Mouse (Mus musculus): ENCODE results near the gene Poc1a. TPM values are rescaled to one million over a fixed set of nuclear protein-coding genes. Genes with fewer than 3 reads are reported as not detected.

Poc1a gene
- polyA plus RNA-seq (2012; ENCODE audit: low replicate concordance): 1.5 and 3.1 TPM in 2 replicates

DNA sequence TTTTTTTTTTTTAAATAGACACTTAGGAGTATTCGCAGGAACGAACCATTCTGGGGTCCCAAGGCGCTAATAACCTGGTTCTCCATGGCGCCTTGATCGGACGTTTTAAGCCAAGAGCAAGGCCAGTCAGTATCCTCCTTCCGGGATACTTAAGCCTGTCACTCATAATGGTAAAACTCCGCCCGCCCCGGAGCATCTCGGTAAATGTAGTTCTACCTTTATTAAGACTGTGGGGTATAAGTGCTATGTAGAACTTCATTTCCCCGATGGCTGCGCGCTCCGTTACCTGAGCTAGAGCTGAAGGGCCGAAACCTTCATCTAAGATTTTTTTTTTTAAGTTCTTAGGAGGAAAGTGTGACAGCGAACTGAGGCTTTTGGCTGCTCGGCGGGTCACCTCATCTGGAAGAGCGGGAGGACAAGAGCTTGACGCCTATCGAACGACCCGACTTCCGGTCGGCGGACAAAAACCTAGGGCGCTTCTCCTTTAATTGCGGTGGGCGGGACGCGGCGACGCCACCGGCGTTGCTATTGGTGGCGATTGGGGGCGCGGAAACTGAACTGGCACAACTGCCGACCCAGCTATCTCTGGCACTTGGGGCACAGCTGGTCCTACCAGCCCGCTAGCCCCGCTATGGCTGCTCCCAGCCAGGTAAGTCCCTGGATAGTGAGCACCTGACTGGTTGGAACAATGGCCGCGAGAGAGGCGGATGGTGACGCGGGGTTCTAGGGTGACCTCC lies at the start of gene Poc1a:
Poc1a (plus strand) TSS at position 254 of the 737 bp plus-strand sequence.

DNA sequence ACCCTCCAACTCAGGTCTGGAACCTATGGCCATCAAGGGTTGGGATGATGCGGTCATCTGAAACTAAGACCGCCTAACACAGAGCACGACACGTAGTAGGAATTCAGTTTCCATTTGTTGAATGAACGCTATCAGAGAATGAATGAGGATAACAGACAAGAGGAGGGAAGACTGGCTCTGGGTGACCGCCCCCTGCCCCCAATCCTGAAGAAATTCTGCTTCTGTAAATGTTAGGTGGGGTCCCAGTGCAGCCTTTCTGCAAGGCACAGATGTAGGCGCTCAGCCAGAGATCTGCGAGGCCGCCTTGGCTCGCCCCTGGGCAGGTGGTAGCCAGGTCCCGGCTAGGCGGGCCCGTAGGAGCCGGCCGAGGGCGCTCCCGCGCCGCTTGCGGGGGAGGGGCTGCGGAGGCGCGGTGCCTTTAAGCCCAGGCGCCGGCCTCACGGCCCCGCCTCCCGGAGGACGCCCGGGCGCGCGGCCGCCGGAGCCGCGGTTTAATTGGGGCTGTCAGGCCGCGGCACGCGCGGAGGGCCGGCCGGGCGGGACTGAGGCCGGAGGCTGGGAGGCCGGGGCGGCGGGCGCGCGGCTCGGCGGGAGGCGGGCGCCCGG lies 87.4 kb downstream of the Poc1a start, which contains the start of gene Dusp7:
Dusp7 (plus strand) TSS at position 521 of the 606 bp plus-strand sequence.

Other genes with a start within 250 kb of the Poc1a start
- 12.9 and 15.9 TPM in 2 replicates for gene Col6a4, start 184.3 kb upstream of the Poc1a start, polyA plus RNA-seq (2012; ENCODE audit: low replicate concordance)
- gene Glyctk, start 122.9 kb upstream of the Poc1a start, polyA plus RNA-seq (2012; ENCODE audit: low replicate concordance): 4.0 and 5.8 TPM in 2 replicates
- 12.3 and 20.0 TPM in 2 replicates for gene Wdr82, start 110.1 kb upstream of the Poc1a start, polyA plus RNA-seq (2012; ENCODE audit: low replicate concordance)
- gene Ppm1m, start 81.3 kb upstream of the Poc1a start, polyA plus RNA-seq (2012; ENCODE audit: low replicate concordance): 93.5 and 123 TPM in 2 replicates
- 96.4 and 134 TPM in 2 replicates for gene Twf2, start 78.0 kb upstream of the Poc1a start, polyA plus RNA-seq (2012; ENCODE audit: low replicate concordance)
- 60.9 and 63.2 TPM in 2 replicates for gene Tlr9, start 58.5 kb upstream of the Poc1a start, polyA plus RNA-seq (2012; ENCODE audit: low replicate concordance)
- gene Alas1, start 32.4 kb upstream of the Poc1a start, polyA plus RNA-seq (2012; ENCODE audit: low replicate concordance): 8.3 and 18.2 TPM in 2 replicates
- gene Dusp7, start 87.6 kb downstream of the Poc1a start, polyA plus RNA-seq (2012; ENCODE audit: low replicate concordance): 34.0 and 65.7 TPM in 2 replicates
- 18.9 and 19.9 TPM in 2 replicates for gene Rpl29, start 148.4 kb downstream of the Poc1a start, polyA plus RNA-seq (2012; ENCODE audit: low replicate concordance)
- gene Acy1, start 157.3 kb downstream of the Poc1a start, polyA plus RNA-seq (2012; ENCODE audit: low replicate concordance): 20.3 and 21.3 TPM in 2 replicates
- gene Abhd14b, start 166.4 kb downstream of the Poc1a start, polyA plus RNA-seq (2012; ENCODE audit: low replicate concordance): 4.2 and 4.6 TPM in 2 replicates
- gene Abhd14a, start 166.6 kb downstream of the Poc1a start, polyA plus RNA-seq (2012; ENCODE audit: low replicate concordance): 2.3 and 7.2 TPM in 2 replicates
- gene Pcbp4, start 172.2 kb downstream of the Poc1a start, polyA plus RNA-seq (2012; ENCODE audit: low replicate concordance): 34.0 and 111 TPM in 2 replicates
- gene Gpr62, start 184.9 kb downstream of the Poc1a start, polyA plus RNA-seq (2012; ENCODE audit: low replicate concordance): 0.31 and 0.72 TPM in 2 replicates
- gene Rrp9, start 194.9 kb downstream of the Poc1a start, polyA plus RNA-seq (2012; ENCODE audit: low replicate concordance): 132 and 239 TPM in 2 replicates
- 72.0 and 84.0 TPM in 2 replicates for gene Parp3, start 195.9 kb downstream of the Poc1a start, polyA plus RNA-seq (2012; ENCODE audit: low replicate concordance)
- gene Iqcf1, start 218.9 kb downstream of the Poc1a start, polyA plus RNA-seq (2012; ENCODE audit: low replicate concordance): not detected in 2 replicates
- gene Iqcf5, start 233.5 kb downstream of the Poc1a start, polyA plus RNA-seq (2012; ENCODE audit: low replicate concordance): not detected in 2 replicates

All from hematopoietic multipotent progenitor cell, adult 10-12 weeks (in vitro differentiated cells).